27 mouse cellular contexts compared by ENCODE assay signal in the genomic region with DNA sequence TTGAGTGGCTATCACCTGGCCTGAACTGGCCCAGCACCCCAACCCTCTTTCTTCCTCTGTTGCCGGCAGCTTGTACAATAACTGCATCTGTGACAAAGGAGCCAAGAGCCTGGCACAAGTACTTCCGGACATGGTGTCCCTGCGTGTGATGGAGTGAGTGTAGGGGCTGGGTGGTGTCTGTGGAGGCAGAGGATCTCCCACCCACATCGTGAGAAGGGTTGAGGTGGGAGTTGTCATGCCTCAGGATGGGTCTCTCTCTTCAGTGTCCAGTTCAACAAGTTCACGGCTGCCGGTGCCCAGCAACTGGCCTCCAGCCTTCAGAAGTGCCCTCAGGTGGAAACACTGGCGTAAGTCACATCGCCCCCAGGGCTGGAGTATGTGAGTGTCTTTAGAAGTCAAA. TPM values are rescaled to one million over a fixed set of nuclear protein-coding genes. Genes with fewer than 3 reads are reported as not detected.
"Had no signal": no experiment of that assay in that cellular context is flagged by ENCODE, and none has a peak within 500 bp of the region (broad histone marks: within the 10 kb centered on the region; RNA-seq: fewer than 3 reads in every experiment).

No protein-coding gene starts in this region.

- H3K9me3 ChIP-seq: embryonic facial prominence, embryonic 10.5 days; embryonic facial prominence, embryonic 12.5 days; embryonic facial prominence, embryonic 13.5 days; embryonic facial prominence, embryonic 15.5 days; forebrain, embryonic 10.5 days; forebrain, embryonic 12.5 days; forebrain, embryonic 13.5 days; forebrain, embryonic 15.5 days had no signal

- DNase-seq: cerebellum, adult 8-10 months; cerebellum, adult 9-11 months; cerebellum, postnatal 10 days; cerebellum, postnatal 14 days; cerebellum, postnatal 25 days; cerebellum, postnatal 36 days; embryo, embryonic 11 days; forebrain, postnatal 0 days; gastrocnemius, adult 2 months; gastrocnemius, postnatal 10 days; gastrocnemius, postnatal 14 days; gastrocnemius, postnatal 25 days; gastrocnemius, postnatal 36 days; heart, adult 11 months; heart, adult 18-20 months; heart, adult 2 months had no signal

- H3K4me2 ChIP-seq: embryonic facial prominence, embryonic 12.5 days; embryonic facial prominence, embryonic 13.5 days; embryonic facial prominence, embryonic 15.5 days; forebrain, embryonic 12.5 days; forebrain, embryonic 13.5 days; forebrain, embryonic 15.5 days had no signal

- H3K27ac ChIP-seq: embryonic facial prominence, embryonic 10.5 days; embryonic facial prominence, embryonic 12.5 days; embryonic facial prominence, embryonic 13.5 days; embryonic facial prominence, embryonic 15.5 days; forebrain, embryonic 10.5 days; forebrain, embryonic 12.5 days; forebrain, embryonic 13.5 days; forebrain, embryonic 15.5 days; gastrocnemius, adult 2 months; heart, adult 2 months had no signal

- H3K4me1 ChIP-seq: embryonic facial prominence, embryonic 10.5 days; embryonic facial prominence, embryonic 12.5 days; forebrain, embryonic 10.5 days; forebrain, embryonic 12.5 days; forebrain, embryonic 13.5 days had no signal

- ATAC-seq: forebrain, embryonic 13.5 days; forebrain, embryonic 14.5 days; forebrain, embryonic 15.5 days; forebrain, embryonic 16.5 days; forebrain, postnatal 0 days had no signal

- H3K36me3 ChIP-seq: embryonic facial prominence, embryonic 10.5 days; embryonic facial prominence, embryonic 12.5 days; embryonic facial prominence, embryonic 15.5 days; forebrain, embryonic 10.5 days; forebrain, embryonic 12.5 days; forebrain, embryonic 15.5 days had no signal

- H3K9ac ChIP-seq: embryonic facial prominence, embryonic 12.5 days; embryonic facial prominence, embryonic 13.5 days; embryonic facial prominence, embryonic 15.5 days; forebrain, embryonic 12.5 days; forebrain, embryonic 13.5 days; forebrain, embryonic 15.5 days; forebrain, postnatal 0 days had no signal

- H3K27me3 ChIP-seq: embryonic facial prominence, embryonic 12.5 days; embryonic facial prominence, embryonic 13.5 days; embryonic facial prominence, embryonic 15.5 days; forebrain, embryonic 12.5 days; forebrain, embryonic 13.5 days; forebrain, embryonic 15.5 days had no signal

- H3K4me3 ChIP-seq: embryonic facial prominence, embryonic 10.5 days; embryonic facial prominence, embryonic 12.5 days; embryonic facial prominence, embryonic 13.5 days; embryonic facial prominence, embryonic 15.5 days; erythroblast, embryonic 14.5 days; forebrain, embryonic 10.5 days; forebrain, embryonic 12.5 days; forebrain, embryonic 13.5 days; forebrain, embryonic 15.5 days; gastrocnemius, adult 2 months; heart, adult 2 months had no signal

RNA-seq across cellular contexts. Expression of a gene that starts 43.8 kb away (rescaled TPM):
- total RNA-seq: forebrain, postnatal 0 days had no signal
- polyA plus RNA-seq: erythroblast, embryonic 14.5 days had no signal
